Mouse (Mus musculus): ENCODE measurements around the gene Acvr1. TPM values are rescaled to one million over a fixed set of nuclear protein-coding genes. Genes with fewer than 3 reads are reported as not detected.
A peak's percentile ranks its signal among the peaks of the same experiment; 100 is the strongest.

Acvr1 gene
- polyA plus RNA-seq, 1 experiment from 2014 or later: 4.6 TPM

GRCm38 (mm10) chr2:58514489-58514888 lies 52.5 kb downstream of the Acvr1 start:
- Histone ChIP-seq H3K9ac (no peak overlapping the region), H3K9me3 (no peaks in the 10 kb centered on the region), H3K27ac (no peak overlapping the region), H3K4me3 (no peak overlapping the region), H3K27me3 (no peaks in the 10 kb centered on the region), H3K4me1 (peaks cover 36% of the 10 kb centered on the region), H3K4me2 (no peak overlapping the region), H3K36me3 (no peaks in the 10 kb centered on the region)
- no peak for ATAC-seq (ENCODE audit: borderline replicate concordance, extremely low read depth, low FRiP score, low TSS enrichment)
- WGBS: 93% methylated on average over 11 of the region's 11 CpGs

GRCm38 (mm10) chr2:58513212-58513611 lies 53.7 kb downstream of the Acvr1 start:
- no peaks in the 10 kb centered on the region for H3K27me3 ChIP-seq
- no peaks in the 10 kb centered on the region for H3K36me3 ChIP-seq
- H3K4me2 ChIP-seq: no peak overlapping the region
- peaks cover 32% of the 10 kb centered on the region for H3K4me1 ChIP-seq
- no peak for ATAC-seq (ENCODE audit: borderline replicate concordance, extremely low read depth, low FRiP score, low TSS enrichment)
- H3K4me3 ChIP-seq: no peak overlapping the region
- no peak overlapping the region for H3K9ac ChIP-seq
- no peak overlapping the region for H3K27ac ChIP-seq
- H3K9me3 ChIP-seq: no peaks in the 10 kb centered on the region
- WGBS: 56% methylated on average over 3 of the region's 3 CpGs

DNA sequence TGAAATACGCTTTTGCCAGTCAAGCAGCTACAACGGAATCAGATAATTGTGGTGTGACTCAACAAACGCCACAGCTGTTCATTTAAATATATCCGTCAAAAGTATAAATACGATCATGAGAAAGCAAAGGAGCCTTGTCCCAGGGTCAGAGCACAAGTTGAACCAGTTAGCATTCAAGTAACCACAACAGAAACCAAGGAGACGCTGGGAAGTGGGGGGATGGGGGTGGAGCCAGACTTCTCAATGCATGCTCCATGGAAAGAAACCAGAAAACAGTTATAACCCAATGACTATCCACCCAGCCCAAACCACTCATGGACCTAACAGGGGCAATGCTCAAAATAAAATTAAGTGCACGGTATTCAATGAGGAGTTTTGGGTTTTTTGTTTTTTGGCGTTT lies 56.8 kb downstream of the Acvr1 start:
- 66% methylated on average over 8 of the region's 8 CpGs for WGBS
- H3K27ac ChIP-seq: no peak overlapping the region
- H3K36me3 ChIP-seq: no peaks in the 10 kb centered on the region
- peaks cover 11% of the 10 kb centered on the region; the same call in 1 of the 2 replicates for H3K4me1 ChIP-seq
- no peaks in the 10 kb centered on the region for H3K27me3 ChIP-seq
- no peak overlapping the region for H3K9ac ChIP-seq
- ATAC-seq (ENCODE audit: borderline replicate concordance, extremely low read depth, low FRiP score, low TSS enrichment): no peak
- no peaks in the 10 kb centered on the region for H3K9me3 ChIP-seq
- no peak overlapping the region for H3K4me2 ChIP-seq
- no peak overlapping the region for H3K4me3 ChIP-seq

DNA sequence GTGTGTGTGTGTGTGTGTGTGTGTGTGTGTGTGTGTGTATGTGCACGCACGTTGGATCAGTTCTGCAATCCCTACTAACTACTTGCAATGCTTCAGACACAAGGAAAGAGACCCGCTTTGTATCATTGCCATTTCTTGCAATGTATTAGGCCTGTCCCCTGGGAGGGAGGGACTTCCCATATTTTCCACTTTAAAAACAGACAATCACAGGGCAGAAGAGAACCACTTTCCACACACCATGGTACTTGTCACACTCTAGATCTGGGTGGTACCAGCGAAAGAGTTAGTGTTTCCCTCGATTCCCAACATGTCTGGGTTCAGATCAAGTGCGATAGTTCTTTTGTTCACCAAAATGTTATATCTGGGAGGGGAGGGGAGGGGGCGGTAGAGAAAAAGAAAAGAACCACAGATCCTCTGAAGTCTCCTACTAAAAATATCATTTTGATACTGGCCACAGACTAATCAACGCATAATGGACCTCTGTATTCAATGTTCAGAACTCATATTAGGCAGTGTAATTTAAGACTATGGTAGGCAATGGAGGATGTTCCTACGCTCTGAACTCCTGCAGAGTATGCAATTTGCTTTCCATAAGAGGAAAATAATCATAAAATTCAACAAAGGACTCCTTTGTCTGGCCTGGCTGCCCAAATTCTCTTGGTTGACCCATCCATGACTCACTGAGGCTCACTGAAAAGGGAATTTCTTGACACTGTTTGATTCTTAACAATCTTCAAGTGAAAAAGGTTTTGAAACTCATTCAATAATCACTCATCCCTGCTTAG lies 61.5 kb downstream of the Acvr1 start:
- ATAC-seq (ENCODE audit: borderline replicate concordance, extremely low read depth, low FRiP score, low TSS enrichment): no peak
- no peak overlapping the region for H3K4me3 ChIP-seq
- H3K9me3 ChIP-seq: no peaks in the 10 kb centered on the region
- peaks cover 5% of the 10 kb centered on the region; the same call in 1 of the 2 replicates for H3K4me1 ChIP-seq
- no peak overlapping the region for H3K4me2 ChIP-seq
- no peak overlapping the region for H3K9ac ChIP-seq
- no peaks in the 10 kb centered on the region for H3K27me3 ChIP-seq
- no peaks in the 10 kb centered on the region for H3K36me3 ChIP-seq
- WGBS: 85% methylated on average over 9 of the region's 9 CpGs
- no peak overlapping the region for H3K27ac ChIP-seq

GRCm38 (mm10) chr2:58496647-58497410 lies 70.1 kb downstream of the Acvr1 start:
- Histone ChIP-seq H3K27me3 (no peaks in the 10 kb centered on the region), H3K4me1 (peaks cover 6% of the 10 kb centered on the region; the same call in 1 of the 2 replicates), H3K36me3 (no peaks in the 10 kb centered on the region), H3K9me3 (no peaks in the 10 kb centered on the region), H3K4me3 (no peak overlapping the region), H3K9ac (no peak overlapping the region), H3K4me2 (no peak overlapping the region), H3K27ac (no peak overlapping the region)
- no peak for ATAC-seq (ENCODE audit: borderline replicate concordance, extremely low read depth, low FRiP score, low TSS enrichment)
- WGBS: 62% methylated on average over 8 of the region's 8 CpGs

- 91% methylated on average over 3 of the region's 3 CpGs for WGBS
- Histone ChIP-seq H3K36me3 (no peaks in the 10 kb centered on the region), H3K27ac (no peak overlapping the region), H3K27me3 (no peaks in the 10 kb centered on the region), H3K9ac (no peak overlapping the region), H3K4me3 (no peak overlapping the region), H3K4me2 (no peak overlapping the region), H3K9me3 (no peaks in the 10 kb centered on the region), H3K4me1 (peaks cover 6% of the 10 kb centered on the region; the same call in 1 of the 2 replicates)
- no peak for ATAC-seq (ENCODE audit: borderline replicate concordance, extremely low read depth, low FRiP score, low TSS enrichment)
Measured at GRCm38 (mm10) chr2:58495271-58495670, 71.7 kb downstream of the Acvr1 start.

- WGBS: 85% methylated on average over 18 of the region's 18 CpGs
- Histone ChIP-seq H3K9ac (no peak overlapping the region), H3K4me3 (no peak overlapping the region), H3K27me3 (no peaks in the 10 kb centered on the region), H3K4me1 (peaks cover 16% of the 10 kb centered on the region), H3K27ac (no peak overlapping the region), H3K4me2 (no peak overlapping the region), H3K36me3 (no peaks in the 10 kb centered on the region), H3K9me3 (no peaks in the 10 kb centered on the region)
- no peak for ATAC-seq (ENCODE audit: borderline replicate concordance, extremely low read depth, low FRiP score, low TSS enrichment)
Measured at GRCm38 (mm10) chr2:58493685-58494635, 73.0 kb downstream of the Acvr1 start.

- H3K27me3 ChIP-seq: no peaks in the 10 kb centered on the region
- no peaks in the 10 kb centered on the region for H3K9me3 ChIP-seq
- peak overlapping the region; percentile 38; the same call in 1 of the 2 replicates for H3K27ac ChIP-seq
- H3K4me3 ChIP-seq: no peak overlapping the region
- ATAC-seq (ENCODE audit: borderline replicate concordance, extremely low read depth, low FRiP score, low TSS enrichment): no peak
- 71% methylated on average over 9 of the region's 9 CpGs for WGBS
- no peak overlapping the region for H3K4me2 ChIP-seq
- H3K9ac ChIP-seq: no peak overlapping the region
- H3K4me1 ChIP-seq: peaks cover 46% of the 10 kb centered on the region
- no peaks in the 10 kb centered on the region for H3K36me3 ChIP-seq
Measured at GRCm38 (mm10) chr2:58489275-58489674, 77.7 kb downstream of the Acvr1 start.

DNA sequence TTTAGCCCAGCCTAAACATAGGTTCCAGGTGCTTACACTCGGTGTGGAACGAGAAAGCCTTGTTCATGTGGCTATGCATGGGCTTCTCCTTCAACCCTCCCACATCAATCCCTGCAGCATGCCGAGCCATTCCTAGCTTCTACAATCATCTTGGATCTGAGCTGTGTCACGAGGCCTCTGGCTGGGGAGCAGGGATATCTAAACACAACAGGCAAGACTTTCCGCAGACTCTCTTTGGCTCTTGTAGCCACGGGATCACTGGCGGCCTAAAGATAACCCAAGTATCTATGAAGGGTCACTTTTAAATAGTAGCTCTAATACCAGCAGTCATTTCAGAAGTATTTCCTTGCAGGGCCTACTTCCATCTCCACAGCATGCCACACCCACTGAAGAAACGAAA lies 78.6 kb downstream of the Acvr1 start:
- 70% methylated on average over 8 of the region's 8 CpGs for WGBS
- Histone ChIP-seq H3K27ac (no peak overlapping the region), H3K4me1 (peaks cover 47% of the 10 kb centered on the region), H3K4me2 (no peak overlapping the region), H3K4me3 (no peak overlapping the region), H3K36me3 (no peaks in the 10 kb centered on the region), H3K9me3 (no peaks in the 10 kb centered on the region), H3K27me3 (no peaks in the 10 kb centered on the region), H3K9ac (no peak overlapping the region)
- ATAC-seq (ENCODE audit: borderline replicate concordance, extremely low read depth, low FRiP score, low TSS enrichment): no peak

DNA sequence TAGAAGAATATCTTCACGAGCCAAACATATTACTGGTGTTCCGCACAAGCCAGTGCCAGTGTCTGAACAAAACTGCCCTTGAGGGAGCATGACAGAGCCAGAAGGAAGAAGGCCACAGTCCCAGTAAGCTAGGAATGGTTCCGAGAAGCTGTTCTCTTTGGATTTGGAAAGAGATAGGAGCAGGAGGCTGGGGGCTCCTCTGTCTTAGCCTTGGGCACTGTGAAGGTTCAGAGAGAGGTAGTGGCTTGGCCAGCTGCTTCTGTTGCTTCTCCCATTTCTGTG lies 79.7 kb downstream of the Acvr1 start:
- H3K27me3 ChIP-seq: no peaks in the 10 kb centered on the region
- peaks cover 47% of the 10 kb centered on the region for H3K4me1 ChIP-seq
- ATAC-seq (ENCODE audit: borderline replicate concordance, extremely low read depth, low FRiP score, low TSS enrichment): no peak
- no peak overlapping the region for H3K4me2 ChIP-seq
- 55% methylated on average over 3 of the region's 3 CpGs for WGBS
- H3K9me3 ChIP-seq: no peaks in the 10 kb centered on the region
- peak overlapping the region; percentile 9; the same call in 1 of the 2 replicates for H3K27ac ChIP-seq
- H3K4me3 ChIP-seq: no peak overlapping the region
- H3K9ac ChIP-seq: no peak overlapping the region
- H3K36me3 ChIP-seq: no peaks in the 10 kb centered on the region

GRCm38 (mm10) chr2:58486441-58487278 lies 80.3 kb downstream of the Acvr1 start:
- Histone ChIP-seq H3K4me2 (no peak overlapping the region), H3K9ac (no peak overlapping the region), H3K27me3 (no peaks in the 10 kb centered on the region), H3K27ac (peak overlapping the region; percentile 9; the same call in 1 of the 2 replicates), H3K36me3 (no peaks in the 10 kb centered on the region), H3K4me1 (peaks cover 47% of the 10 kb centered on the region), H3K4me3 (no peak overlapping the region), H3K9me3 (no peaks in the 10 kb centered on the region)
- ATAC-seq (ENCODE audit: borderline replicate concordance, extremely low read depth, low FRiP score, low TSS enrichment): no peak
- WGBS: 57% methylated on average over 14 of the region's 14 CpGs

All from lung, embryonic 15.5 days (tissue).